Comparison of ENCODE assay signal across 20 mouse cellular contexts in genomic region chr1:46922904-46923303, GRCm38 (mm10). TPM values are rescaled to one million over a fixed set of nuclear protein-coding genes. Genes with fewer than 3 reads are reported as not detected.
DNase-seq lines count a peak whose midpoint lies in the region; TF ChIP-seq lines count a peak whose summit lies in the region.
"Had no signal": no experiment of that assay in that cellular context is flagged by ENCODE, and none has a peak within 500 bp of the region (broad histone marks: within the 10 kb centered on the region; RNA-seq: fewer than 3 reads in every experiment).

No protein-coding gene starts in this region.

- WGBS in thymus, adult 2 months: 89% methylated on average over 7 of the region's 7 CpGs

- no peak for TF ChIP-seq CTCF in left cerebral cortex, adult 2 months (IDR thresholded peaks at IDR 0.05)
- no peak for TF ChIP-seq CTCF in thymus, adult 2 months (IDR thresholded peaks at IDR 0.05; ENCODE audit: borderline replicate concordance, control insufficient read depth, extremely low read depth, insufficient read depth, low read length, poor library complexity)

- intact Hi-C loops in left cerebral cortex, adult 2 months (cut with DNase I): no loop called here

- no peaks in the 10 kb centered on the region for H3K36me3 ChIP-seq in thymus, adult 2 months (ENCODE audit: control insufficient read depth, insufficient read depth, low read length)
- H3K36me3 ChIP-seq: embryonic facial prominence, embryonic 13.5 days; forebrain, embryonic 12.5 days; G1E; heart, embryonic 13.5 days; hindbrain, embryonic 12.5 days had no signal

- peak overlapping the region; percentile 59 for H3K27ac ChIP-seq in left cerebral cortex, adult 2 months
- no peak overlapping the region for H3K27ac ChIP-seq in thymus, adult 2 months (ENCODE audit: control insufficient read depth, insufficient read depth, low read length)
- H3K27ac ChIP-seq: embryonic facial prominence, embryonic 13.5 days; forebrain, embryonic 12.5 days; gastrocnemius, adult 2 months; heart, embryonic 13.5 days; hindbrain, embryonic 12.5 days; hindbrain, postnatal 0 days had no signal

- TF ChIP-seq POLR2A in thymus, adult 2 months (IDR thresholded peaks at IDR 0.05; ENCODE audit: control insufficient read depth, extremely low read depth, insufficient read depth, low read length, poor library complexity): no peak

- no peak overlapping the region; the same call in 1 of the 2 replicates for H3K4me3 ChIP-seq in left cerebral cortex, adult 2 months
- no peak overlapping the region for H3K4me3 ChIP-seq in thymus, adult 2 months (ENCODE audit: control insufficient read depth, insufficient read depth, low read length)
- H3K4me3 ChIP-seq: embryonic facial prominence, embryonic 13.5 days; forebrain, embryonic 12.5 days; gastrocnemius, adult 2 months; heart, embryonic 13.5 days; hindbrain, embryonic 12.5 days had no signal

- H3K4me1 ChIP-seq in thymus, adult 2 months (replicated peaks; ENCODE audit: control insufficient read depth, insufficient read depth, low read length): no peaks in the 10 kb centered on the region
- H3K4me1 ChIP-seq: embryonic facial prominence, embryonic 13.5 days; forebrain, embryonic 12.5 days; heart, embryonic 13.5 days; hindbrain, embryonic 12.5 days had no signal

- no peaks in the 10 kb centered on the region for H3K27me3 ChIP-seq in thymus, adult 2 months (ENCODE audit: control insufficient read depth, insufficient read depth, low read length)
- H3K27me3 ChIP-seq: embryonic facial prominence, embryonic 13.5 days; forebrain, embryonic 12.5 days; heart, embryonic 13.5 days; hindbrain, embryonic 12.5 days had no signal

- DNase-seq in left cerebral cortex, adult 2 months (ENCODE audit: extremely low spot score in 1 of 2, low spot score in 2 of 2): no peak
- no peak for DNase-seq in left cerebral cortex, adult 8-10 months (ENCODE audit: low spot score in 2 of 2)
- DNase-seq in T-cell, adult 2 months (ENCODE audit: low spot score): peak; percentile 18
- peak; percentile 33 for DNase-seq in naive thymus-derived CD4-positive, alpha-beta T cell, adult 2 months (ENCODE audit: low read depth)
- no peak for DNase-seq in thymus, adult 2 months
- no peak for DNase-seq in adrenal gland, postnatal 25 days
- DNase-seq: adrenal gland, postnatal 14 days; cerebellum, adult 18-20 months; cerebellum, adult 9-11 months; cerebellum, postnatal 36 days; forebrain, postnatal 0 days; gastrocnemius, adult 2 months; gastrocnemius, postnatal 25 days; heart, postnatal 4 days had no signal

RNA-seq across cellular contexts. Expression of gene Slc39a10, which starts 30.3 kb away (rescaled TPM):
- 100 to 1,000 TPM; 199 to 232 TPM for total RNA-seq in left cerebral cortex, adult 2 months (2021)
- total RNA-seq in left cerebral cortex, adult 8-10 months (2022): 100 to 1,000 TPM; 162 to 182 (median 168) TPM
- 9.1 and 10.1 TPM in 2 replicates for polyA plus RNA-seq in thymus, adult 2 months (2012; rRNA removed)
- total RNA-seq in adrenal gland, postnatal 25 days (2021): 23.8 and 27.4 TPM in 2 replicates

Comparison
In these comparisons a context has a peak if more than half of its experiments do, and no peak if none do; other contexts are left out.
1. DNase-seq: peak in T-cell, adult 2 months (single experiment) and naive thymus-derived CD4-positive, alpha-beta T cell, adult 2 months (single experiment); none in left cerebral cortex, adult 2 months (0 of 2), left cerebral cortex, adult 8-10 months (0 of 2), thymus, adult 2 months (single experiment) and adrenal gland, postnatal 25 days (single experiment).